Mouse (Mus musculus) gastrocnemius, postnatal 10 days (tissue): ENCODE data around the gene Npr1. TPM values are rescaled to one million over a fixed set of nuclear protein-coding genes. Genes with fewer than 3 reads are reported as not detected.

Experiments
- DNase-seq: peaks from one replicate; pipeline ENCODE4 v3.0.0; 2021; ENCODE audit warnings: mixed read lengths
- long read RNA-seq, 2 experiments: library from polyadenylated mRNA; stranded (forward); transcript quantifications; one replicate each; pipeline ENCODE4 v2.0.0; 2021
- total RNA-seq, 2 experiments: library from RNA; stranded (reverse); gene quantifications; 2 replicates each; pipeline ENCODE4 v1.2.3; 2021

The Npr1 gene
- 10 to 100 TPM; 18.7 to 21.4 TPM for total RNA-seq
- long read RNA-seq, experiment 1, full-length matches to known transcripts = 13 of 20 reads
- long read RNA-seq, experiment 1, partial matches to known transcripts = 3 of 20 reads
- long read RNA-seq, experiment 1, other reads (novel, unspliced or antisense) = 4 of 20 reads
- long read RNA-seq, experiment 2, full-length matches to known transcripts = 14 of 17 reads
- long read RNA-seq, experiment 2, partial matches to known transcripts = 2 of 17 reads
- long read RNA-seq, experiment 2, other reads (novel, unspliced or antisense) = 1 of 17 reads

DNA sequence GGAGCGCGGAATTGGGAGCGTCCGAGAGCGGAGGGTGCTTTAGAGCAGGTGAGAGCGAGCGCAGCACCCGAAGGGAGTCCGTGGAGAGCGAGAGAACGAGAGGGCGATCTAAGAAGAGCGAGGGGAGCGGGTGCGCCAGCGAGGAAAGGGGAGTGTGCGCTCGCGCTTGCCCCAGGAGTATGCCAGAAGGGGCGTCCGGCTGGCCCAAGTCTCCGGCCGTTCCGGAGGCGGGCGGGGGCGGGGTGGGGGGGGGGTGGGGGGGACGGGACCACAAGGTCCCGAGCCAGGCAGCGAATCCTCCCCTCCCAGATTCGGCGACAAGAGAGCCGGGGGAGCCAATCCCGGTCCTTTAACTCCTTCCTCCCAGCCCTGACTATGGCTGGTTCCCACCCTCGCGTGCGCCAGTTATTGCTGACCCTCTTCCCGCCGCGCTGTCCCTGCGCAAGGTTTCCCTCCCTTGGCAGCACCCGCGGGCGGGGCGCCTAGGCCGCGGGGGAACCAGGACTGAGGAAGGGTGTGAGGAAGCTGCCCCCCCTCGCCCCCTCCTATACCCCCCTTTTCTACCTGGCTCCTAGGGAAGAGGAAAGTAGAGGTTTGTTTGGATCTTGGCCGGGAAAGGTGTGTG is at the start of gene Npr1:
Gene Npr1, minus strand, starts transcription at position 181 of the 625 bp plus-strand sequence.
- peak; percentile 61 for DNase-seq

DNA sequence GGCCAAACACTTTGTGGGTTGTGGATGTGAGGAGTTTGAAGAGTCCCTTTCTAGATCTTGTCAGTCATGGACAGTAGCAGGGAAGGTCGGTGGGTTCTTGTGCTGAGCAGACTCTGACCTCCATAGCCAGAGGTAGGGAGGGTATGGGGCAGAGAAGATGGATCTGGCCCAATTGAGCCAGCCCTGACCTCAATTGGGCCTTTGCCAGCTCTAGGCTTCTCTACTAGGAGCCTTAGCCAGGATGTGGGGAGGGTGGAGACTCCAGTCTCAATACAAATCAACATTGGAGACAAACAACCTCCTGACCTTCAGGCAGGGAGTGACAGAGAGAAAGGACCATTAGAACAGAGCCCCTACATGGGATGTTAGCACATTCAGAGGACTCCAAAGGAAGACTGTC is 49.6 kb upstream of the Npr1 start:
- peak; percentile 35 for DNase-seq

DNA sequence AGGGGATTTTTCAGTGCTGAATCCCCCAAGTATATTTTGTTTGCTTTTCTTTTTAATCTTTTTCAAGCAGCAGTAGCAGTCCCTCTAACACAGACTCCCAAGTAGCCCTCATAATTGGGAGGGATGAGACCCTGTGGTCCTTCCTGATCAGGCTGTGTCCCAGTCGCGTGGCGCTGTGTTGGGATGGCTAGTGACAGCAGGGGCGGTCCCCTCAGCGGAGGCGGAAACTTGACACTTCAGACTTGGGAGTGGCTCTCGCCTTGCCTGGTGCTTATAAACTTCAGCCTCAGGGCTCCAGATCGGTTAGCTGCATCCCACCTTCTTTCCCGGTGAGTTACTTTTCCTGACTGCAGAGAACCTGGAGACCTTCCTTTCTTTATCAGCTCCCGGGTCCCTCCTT is 49.0 kb upstream of the Npr1 start:
- DNase-seq = peak; percentile 60

DNA sequence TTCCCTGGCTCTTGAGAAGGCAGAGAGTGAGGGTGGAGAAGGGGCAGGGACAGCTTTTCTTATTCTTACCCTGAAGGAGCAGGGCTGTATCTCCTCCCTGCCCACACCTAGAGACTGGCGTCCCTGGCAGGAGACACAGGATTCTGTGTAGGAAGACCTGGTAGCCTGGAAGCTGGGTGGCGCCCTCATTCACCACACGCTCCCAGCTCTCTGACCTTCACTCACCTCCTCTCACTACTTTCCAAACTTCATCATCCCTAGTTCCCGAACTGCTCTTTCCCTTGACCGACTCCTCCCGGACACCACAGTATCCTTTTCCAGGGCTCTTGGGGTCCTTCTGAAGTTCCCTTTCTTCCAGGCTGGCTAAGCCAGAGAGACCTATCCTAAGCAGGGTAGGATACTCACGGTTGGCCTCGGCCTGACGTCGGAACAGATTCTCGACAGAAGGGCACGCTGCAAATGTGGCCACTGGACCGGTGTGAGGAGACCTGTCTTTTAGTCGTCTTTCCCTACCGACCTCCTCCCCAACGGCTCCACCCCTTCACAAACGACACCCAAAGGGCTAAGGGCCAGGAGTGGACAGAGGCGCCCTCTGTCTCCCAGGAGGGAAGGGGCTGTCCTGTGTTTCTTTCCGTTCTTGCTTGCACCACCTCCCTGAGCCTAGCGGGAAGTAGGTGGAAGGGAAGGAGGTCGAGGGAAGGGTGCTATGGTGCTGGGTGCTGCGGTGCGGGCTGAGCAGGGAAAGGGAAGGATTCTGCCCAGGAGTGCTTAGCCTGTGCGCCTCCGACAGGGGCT is 48.3 kb upstream of the Npr1 start, which contains the start of the genes S100a1 and S100a13:
Gene S100a1, minus strand, starts transcription at position 597 of the 795 bp plus-strand sequence.
Gene S100a13, plus strand, starts transcription at position 640 of the 795 bp plus-strand sequence.
- peak; percentile 50 for DNase-seq

DNA sequence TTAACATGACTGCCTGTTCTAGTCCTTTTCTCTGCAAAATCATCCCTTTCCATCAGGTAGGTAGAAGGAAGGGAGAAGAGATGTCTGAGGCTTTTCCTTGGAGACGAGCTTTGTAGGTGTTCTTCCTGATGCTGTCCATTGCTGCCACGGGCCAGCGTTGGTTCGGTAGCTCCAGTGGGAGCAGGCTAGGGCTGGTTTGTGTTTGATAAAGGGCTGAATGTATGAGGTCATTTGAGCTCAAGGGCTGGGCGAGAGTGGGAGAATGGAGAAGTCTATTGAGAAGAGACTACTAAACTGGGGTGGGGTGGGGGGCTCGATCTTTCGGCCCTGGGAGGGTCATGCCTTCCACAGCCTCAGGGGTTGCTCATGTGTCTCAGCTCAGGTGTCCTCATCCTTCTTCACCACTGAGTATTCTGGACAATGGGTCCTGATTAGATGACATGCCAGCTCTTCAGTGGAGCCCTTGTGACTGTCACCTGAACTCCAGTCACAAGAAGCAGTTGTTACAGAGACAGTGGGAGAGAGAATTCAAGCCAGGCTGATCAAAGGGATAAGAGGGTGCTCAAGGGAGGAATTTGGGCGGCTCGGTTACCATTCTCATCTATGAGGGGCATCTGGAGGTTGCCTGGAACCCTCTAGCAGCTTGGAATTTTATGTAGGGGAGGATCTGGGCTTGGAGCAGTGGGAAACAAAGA is 47.4 kb upstream of the Npr1 start:
- no peak for DNase-seq

DNA sequence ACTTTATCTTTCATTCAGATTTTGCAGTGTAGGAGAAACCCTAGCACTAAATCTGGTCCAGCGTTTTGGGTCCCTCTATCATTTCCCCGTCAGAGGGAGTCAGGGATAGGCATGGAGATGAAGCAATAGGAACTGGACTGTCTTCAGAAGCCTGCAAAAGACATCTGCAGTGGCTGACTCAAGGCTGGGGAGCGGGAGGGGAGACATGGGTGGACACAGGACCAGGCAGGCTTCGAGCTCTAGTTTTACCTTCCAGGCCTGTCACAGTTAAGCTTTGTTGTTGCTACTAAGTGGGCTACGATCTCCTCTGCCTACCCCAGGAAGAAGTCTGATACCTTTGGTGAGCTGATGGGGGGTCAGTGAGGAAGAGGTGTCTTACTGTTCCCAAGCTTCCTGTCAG is 46.6 kb upstream of the Npr1 start:
- no peak for DNase-seq

DNA sequence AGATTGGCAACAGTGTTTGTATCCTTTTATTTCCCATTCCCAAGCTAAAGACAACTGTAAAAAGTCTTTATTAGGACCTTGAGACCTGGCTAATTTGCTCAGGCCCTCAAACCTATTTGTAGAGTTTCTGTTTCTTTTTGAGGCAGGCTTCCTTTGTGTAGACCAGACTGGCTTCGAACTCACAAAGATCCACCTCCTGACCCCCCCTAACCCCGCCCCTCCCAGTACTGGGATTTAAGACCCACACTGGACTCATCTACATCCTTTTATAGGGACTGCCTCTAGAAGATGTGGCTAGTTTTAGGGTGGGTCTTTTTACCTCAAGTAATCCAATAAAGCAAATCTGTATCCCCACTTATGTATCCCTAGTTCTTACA is 44.1 kb upstream of the Npr1 start:
- no peak for DNase-seq

DNA sequence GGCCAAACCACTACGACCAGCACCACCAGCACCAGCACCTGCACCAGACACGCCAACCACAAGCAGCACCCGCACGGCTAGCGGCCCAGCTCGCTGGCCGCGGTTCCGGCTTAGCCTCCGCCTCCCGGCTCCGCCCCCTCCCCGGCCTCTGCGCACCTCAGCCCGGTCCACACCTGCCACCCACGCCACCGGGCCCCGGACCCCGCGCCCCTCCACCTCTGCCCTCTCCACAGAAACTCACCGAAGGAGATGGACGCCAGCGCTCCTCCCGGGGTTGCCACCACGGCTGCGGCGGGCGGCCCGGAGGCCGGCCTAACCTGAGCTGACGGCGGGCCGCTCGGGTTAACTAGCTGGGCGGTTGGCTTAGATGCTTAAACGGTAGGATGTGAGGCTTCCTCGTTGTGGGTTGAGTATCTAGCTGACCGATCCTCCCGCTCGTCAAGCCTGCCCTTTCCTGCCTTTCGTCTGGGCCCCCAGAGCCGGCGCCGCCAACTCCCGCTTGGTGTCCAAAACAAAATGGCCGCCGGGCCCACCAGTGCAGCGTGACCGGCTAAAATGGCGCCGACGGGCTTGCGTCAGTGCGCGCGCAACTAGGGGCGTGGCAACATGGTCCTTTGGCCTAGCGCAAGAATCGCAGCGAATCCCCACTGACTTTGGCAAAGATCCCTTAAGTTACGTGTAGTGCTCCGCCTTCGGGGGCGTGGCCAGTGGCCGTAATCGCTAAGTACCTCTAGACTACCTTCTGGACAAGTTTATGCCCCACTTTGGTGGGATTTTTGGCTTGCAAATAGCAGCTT is 43.5 kb upstream of the Npr1 start, which contains the start of gene Chtop:
Gene Chtop, minus strand, starts transcription at position 549 of the 797 bp plus-strand sequence.
- peak; percentile 100 for DNase-seq

DNA sequence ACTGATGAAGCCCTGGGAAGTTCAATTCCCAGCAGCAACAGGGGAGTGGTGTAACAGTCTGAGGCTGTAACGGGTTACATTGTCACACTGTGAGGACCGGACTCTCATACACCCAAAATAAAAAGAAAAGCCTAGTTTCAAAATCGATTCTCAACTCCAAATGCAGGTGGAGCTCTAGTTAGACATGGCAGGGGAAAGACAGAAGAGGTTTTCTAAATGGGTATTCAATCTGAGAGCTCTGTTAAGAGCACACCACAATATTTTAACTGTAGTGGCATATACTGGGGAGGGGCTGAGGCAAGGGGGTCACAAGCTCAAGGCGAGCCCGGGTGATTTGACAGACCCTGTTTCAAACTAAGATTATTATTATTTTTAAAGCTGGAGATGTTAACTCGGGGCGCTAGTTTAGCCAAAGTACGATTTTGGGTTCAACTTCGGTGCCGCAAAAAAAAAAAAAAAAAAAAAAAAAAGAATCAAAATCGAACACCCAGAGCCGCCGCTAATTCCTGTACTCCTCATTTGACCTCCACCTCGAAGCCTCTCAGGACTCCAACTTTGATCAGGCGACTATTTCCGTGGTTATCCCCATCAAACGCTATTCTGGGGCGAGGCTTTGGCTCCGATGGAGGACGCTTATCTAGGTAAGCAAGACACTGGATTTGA is 42.8 kb upstream of the Npr1 start:
- no peak for DNase-seq

DNA sequence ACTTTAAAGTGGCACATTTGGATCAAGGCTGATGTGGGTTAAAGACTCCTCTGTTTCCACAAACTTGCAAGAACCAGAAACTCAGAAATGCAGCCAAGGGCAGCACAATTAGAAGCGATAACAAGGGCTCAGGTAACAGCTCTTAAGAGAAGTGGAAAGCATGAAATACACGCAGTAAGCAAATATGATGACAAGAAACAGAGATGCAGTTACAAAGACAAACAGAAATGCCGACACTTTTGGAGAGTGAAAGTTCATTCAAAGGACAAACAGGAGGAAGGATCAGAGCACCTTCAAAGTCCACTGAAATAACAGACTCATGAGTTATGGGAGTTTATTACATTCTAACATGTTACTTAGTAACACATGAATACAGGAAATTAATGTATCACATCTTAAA is 40.7 kb upstream of the Npr1 start:
- no peak for DNase-seq

DNA sequence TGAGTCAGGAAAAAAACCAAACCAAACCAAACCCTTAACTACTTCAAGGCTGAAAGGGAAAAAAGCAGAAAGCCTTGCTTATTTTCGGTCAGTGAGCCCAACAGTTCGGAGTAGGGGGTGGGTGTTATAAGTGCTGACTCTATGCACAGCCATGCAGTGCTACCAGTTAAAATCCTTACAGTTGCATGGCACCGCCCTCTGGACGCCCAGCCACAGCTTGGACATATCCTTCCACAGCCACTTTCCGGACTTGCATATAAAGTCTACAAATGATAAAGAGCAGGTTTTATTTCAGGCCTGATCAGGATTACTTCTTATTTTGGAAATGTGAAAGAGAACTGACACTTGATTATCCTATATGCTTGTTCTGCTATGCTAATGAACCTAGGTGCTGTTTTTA is 39.5 kb upstream of the Npr1 start:
- no peak for DNase-seq

DNA sequence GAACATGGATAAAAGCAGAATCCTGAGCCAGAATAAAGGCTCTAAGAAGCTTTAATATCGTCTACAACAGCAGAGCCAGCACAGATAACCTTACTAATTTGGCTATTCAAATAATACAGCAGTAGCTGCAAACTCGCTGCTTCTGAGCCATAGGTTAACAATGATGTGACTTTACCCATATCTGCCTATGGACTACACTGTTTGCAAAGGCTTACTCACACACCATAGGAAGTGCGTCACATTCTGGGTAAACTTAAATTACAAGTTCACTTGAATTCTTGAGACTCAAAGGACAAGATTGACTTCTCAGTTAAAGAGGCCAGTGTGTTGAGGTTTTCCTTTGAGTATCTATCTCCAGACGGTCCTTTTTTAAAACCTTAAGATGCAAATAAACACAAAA is 37.8 kb upstream of the Npr1 start:
- no peak for DNase-seq

DNA sequence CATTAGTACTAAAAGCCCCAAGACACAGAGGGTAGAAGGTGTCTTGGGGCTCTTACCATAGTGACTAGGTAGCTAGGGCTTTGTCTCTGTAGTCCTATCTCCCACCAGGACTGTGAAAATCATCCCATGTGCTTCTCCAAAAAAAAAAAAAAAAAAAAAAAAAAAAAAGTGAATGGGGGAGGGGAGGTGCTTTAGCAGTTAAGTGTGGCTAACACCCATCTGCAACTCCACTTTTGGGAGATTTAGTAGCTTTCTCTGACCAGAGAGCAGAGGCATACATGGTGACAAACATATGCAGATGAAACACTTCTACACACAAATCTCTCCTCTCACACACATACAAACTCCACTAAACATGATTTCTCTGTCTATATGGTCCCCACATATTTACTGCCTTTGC is 31.9 kb upstream of the Npr1 start:
- DNase-seq = no peak

DNA sequence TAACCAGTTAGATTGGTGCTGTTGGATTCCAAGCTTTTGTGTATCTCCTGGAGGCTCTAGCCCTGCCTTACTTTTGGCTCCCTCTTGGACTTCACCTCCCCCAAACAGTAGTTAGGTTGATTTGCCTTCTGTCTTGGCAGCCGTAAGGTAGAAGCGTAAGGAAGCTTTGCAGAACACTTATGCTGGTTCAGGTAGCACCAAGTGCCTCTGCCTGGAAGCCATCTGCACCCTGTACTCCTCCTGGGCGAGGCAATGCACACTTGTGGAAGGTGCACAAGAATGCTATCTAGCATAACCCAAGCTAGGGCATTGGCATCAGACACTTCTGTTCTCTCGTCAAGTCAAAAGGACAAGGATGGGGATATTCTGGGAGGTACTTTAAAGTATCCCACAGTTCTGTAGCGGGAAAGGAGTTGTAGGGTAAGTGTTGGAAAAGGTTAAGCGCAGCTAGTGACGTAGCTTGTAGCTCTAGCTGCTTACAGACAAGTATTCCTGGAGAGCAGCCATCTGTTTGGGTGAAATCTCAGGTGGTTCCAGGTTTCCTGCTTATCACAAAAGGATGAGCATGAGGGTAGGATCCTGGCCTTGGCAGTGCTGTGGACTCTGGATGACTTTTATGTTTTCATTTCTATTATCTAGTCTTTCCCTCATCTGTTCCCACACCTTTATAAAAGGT is 30.3 kb upstream of the Npr1 start:
- DNase-seq = no peak

DNA sequence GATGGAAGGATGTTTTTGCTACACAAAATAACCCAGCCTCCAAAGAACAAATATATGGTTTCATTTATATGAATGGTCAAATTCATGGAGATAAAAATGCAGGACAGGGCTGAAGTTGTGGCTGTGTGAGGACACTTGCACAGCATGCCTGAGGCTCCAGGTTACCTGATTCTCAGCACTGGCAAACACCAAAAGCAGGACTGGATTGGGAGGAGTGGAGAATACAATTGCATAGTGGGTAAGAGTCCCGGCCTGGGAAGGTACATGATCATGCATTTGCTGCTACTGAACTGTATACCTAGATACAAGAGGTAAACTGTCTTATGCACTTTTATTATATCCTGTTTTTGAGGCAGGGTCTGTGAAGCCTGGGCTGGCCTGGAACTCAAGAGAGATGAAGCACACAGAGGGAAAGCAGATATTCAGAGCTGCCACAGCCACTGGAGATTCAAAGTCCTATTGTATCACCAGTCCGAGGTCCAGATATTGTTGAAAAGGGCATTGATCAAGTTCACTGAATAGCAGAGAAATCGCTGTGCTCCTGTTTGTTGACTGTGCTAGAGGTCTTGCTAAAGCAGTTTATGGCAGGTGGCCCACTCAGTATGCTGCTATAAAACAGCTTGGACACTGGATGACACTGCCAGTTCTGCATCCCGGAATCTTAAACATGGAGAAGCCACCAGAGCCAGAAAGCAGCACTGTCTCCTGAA is 28.3 kb upstream of the Npr1 start:
- DNase-seq = no peak

DNA sequence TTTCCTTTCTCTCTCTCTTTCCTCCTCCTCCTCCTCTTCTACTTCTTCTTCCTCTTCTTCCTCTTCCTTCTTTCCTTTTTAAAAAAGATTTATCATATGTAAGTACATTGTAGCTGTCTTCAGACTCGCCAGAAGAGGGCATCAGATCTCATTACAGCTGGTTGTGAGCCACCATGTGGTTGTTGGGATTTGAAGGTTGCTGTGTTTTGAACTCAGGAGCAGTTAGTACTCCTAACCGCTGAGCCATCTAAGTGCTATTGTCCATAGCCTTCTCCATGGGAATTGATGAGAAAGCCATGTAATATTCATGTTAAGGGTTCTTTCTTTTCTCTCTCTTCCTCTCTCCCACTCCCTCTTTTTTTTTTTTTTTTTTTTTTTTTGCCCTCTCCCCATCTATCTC is 25.7 kb upstream of the Npr1 start:
- DNase-seq = no peak

DNA sequence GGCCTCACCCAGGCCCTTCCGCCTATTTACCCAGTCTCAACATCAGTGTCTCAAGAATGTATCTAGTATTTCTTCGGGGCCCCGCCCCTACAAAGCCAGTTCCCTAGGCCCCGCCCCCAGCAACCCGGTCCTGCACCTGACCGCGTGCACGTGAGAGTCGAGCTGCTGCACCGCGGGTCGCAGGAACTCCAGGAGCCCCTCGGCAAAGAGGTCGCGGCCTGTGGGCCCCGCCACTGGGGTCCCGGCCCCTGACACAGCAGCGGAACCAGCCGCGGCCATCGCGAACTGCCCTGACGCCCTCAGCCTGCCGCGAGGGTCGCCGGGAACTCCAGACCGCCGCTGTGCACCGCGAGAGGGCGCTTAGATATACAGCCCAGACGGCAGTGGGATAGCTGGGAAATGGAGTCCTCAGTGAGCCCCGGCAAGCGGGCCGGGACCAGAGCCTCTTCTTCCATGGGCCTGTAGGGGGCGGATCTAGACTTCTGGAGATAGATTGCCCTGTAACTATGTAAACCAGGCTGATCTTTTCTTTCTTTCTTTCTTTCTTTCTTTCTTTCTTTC is 25.1 kb upstream of the Npr1 start, which contains the start of gene Snapin:
Gene Snapin, minus strand, starts transcription at position 338 of the 561 bp plus-strand sequence.
- peak; percentile 94 for DNase-seq

DNA sequence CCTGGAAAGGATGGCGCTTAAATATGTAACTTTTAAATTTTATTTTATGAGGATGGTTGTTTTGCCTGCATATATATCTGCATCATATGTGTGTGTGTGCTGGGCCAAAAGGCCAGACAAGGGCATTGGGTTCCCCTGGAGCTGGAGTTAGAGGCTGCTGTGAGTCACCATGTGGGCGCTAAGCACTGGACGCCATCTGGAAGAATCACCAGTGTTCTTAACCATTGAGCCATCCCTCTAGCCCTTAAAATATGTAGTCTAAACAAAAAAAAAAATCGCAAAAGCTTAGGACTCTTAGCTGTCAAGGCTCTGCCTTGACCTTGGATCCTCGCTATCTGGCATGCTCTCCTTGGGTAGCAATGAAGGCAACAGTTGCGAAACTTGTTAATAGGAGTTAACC is 22.9 kb upstream of the Npr1 start:
- DNase-seq = no peak

DNA sequence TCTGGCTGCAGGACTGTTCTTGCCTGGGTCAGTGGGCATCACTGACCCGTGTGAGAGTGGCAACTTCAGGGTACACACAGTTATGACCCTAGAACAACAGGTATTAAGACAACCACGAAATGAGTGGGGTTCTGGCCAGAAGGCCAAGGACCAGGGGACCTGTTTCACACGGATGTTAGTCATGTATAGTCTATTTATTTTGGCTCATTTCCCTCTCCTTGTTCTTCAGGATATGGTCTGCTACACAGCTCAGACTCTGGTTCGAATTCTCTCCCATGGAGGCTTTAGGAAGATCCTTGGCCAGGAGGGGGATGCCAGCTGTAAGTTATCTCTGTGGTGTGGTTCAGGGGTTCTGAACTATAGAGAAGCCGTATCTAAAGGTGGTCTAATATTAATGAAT is 21.3 kb upstream of the Npr1 start:
- no peak for DNase-seq
